27 mouse cellular contexts compared by ENCODE assay signal in genomic region chr15:67027751-67028150, GRCm38 (mm10).
"Had no signal": no experiment of that assay in that cellular context is flagged by ENCODE, and none has a peak within 500 bp of the region (broad histone marks: within the 10 kb centered on the region; RNA-seq: fewer than 3 reads in every experiment).

No protein-coding gene starts in this region.

- H3K9ac ChIP-seq: heart, embryonic 12.5 days; hindbrain, embryonic 13.5 days; hindbrain, embryonic 15.5 days; kidney, embryonic 15.5 days; limb, embryonic 13.5 days; limb, embryonic 15.5 days; liver, embryonic 13.5 days; liver, embryonic 15.5 days; liver, postnatal 0 days had no signal

- DNase-seq: gastrocnemius, adult 2 months; gastrocnemius, postnatal 10 days; gastrocnemius, postnatal 25 days; heart, postnatal 10 days; heart, postnatal 4 days; kidney, adult 11 months; kidney, adult 2 months; kidney, adult 9 months; kidney, postnatal 14 days; kidney, postnatal 36 days; layer of hippocampus, adult 9-11 months; layer of hippocampus, postnatal 36 days; left cerebral cortex, postnatal 4 days; liver, embryonic 13.5 days; liver, postnatal 0 days had no signal

- H3K27ac ChIP-seq: gastrocnemius, adult 2 months; heart, embryonic 10.5 days; hindbrain, embryonic 13.5 days; hindbrain, embryonic 15.5 days; hindbrain, postnatal 0 days; kidney, embryonic 15.5 days; kidney, postnatal 0 days; left cerebral cortex, adult 2 months; limb, embryonic 13.5 days; limb, embryonic 15.5 days; liver, embryonic 13.5 days; liver, embryonic 15.5 days had no signal

- ATAC-seq: hindbrain, postnatal 0 days; intestine, embryonic 16.5 days; liver, postnatal 0 days had no signal

- H3K36me3 ChIP-seq: heart, embryonic 10.5 days; heart, embryonic 12.5 days; hindbrain, embryonic 13.5 days; hindbrain, embryonic 15.5 days; kidney, embryonic 15.5 days; limb, embryonic 13.5 days; limb, embryonic 15.5 days; liver, embryonic 13.5 days; liver, embryonic 15.5 days had no signal

- H3K9me3 ChIP-seq: heart, embryonic 10.5 days; hindbrain, embryonic 13.5 days; kidney, embryonic 15.5 days; limb, embryonic 13.5 days; limb, embryonic 15.5 days; liver, embryonic 13.5 days; liver, embryonic 15.5 days had no signal

- H3K27me3 ChIP-seq: heart, embryonic 12.5 days; hindbrain, embryonic 13.5 days; hindbrain, embryonic 15.5 days; kidney, embryonic 15.5 days; limb, embryonic 13.5 days; limb, embryonic 15.5 days; liver, embryonic 13.5 days had no signal

- H3K4me3 ChIP-seq: gastrocnemius, adult 2 months; heart, embryonic 10.5 days; heart, embryonic 12.5 days; hindbrain, embryonic 13.5 days; hindbrain, embryonic 15.5 days; kidney, embryonic 15.5 days; left cerebral cortex, adult 2 months; limb, embryonic 13.5 days; limb, embryonic 15.5 days; liver, embryonic 13.5 days; liver, embryonic 15.5 days had no signal

- H3K4me1 ChIP-seq: heart, embryonic 10.5 days; heart, embryonic 12.5 days; hindbrain, embryonic 13.5 days; hindbrain, embryonic 15.5 days; kidney, embryonic 15.5 days; limb, embryonic 13.5 days; limb, embryonic 15.5 days had no signal
